Mouse (Mus musculus) bone marrow macrophage, adult 2 months (primary cell): ENCODE results near the gene Efna1.

Experiments used
- CTCF ChIP-seq: IDR thresholded peaks from 2 replicates; pipeline ENCODE4 v1.5.1; 2012; ENCODE audit warnings: low read depth, mild to moderate bottlenecking, low read length, moderate library complexity
- POLR2A ChIP-seq: IDR thresholded peaks from 2 replicates; pipeline ENCODE4 v1.6.1; 2012; ENCODE audit warnings: mild to moderate bottlenecking, low read depth, low read length, borderline replicate concordance

DNA sequence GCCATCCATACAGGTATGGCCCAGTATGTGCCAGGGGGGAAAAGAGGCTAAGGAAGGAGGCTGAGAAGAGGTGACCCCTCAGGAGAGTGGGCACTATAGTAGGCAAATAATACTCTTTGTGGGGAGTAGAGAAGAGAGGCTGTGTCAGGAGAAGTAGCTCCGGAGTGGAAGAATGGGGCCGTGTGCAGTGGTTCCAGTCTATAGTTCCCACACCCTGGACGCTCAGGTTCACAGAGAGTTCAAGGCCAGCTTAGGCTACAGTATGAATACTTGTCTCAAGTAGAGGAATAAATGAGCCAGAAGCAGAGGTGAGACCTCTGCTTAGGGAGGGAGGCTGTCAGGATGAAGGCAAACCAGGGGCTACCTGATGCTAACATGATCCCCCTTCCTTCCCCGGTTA lies 51.7 kb downstream of the Efna1 start:
- TF ChIP-seq POLR2A = no peak
- no peak for TF ChIP-seq CTCF
